Mouse (Mus musculus): ENCODE measurements around the gene Spata18.

Gene Spata18

GRCm38 (mm10) chr5:73716941-73717340 is 65.8 kb downstream of the Spata18 start:
- DNase-seq (ENCODE audit: low spot score), result no peak

GRCm38 (mm10) chr5:73721682-73722282 is 70.6 kb downstream of the Spata18 start:
- no peak for DNase-seq (ENCODE audit: low spot score)

- no peak for DNase-seq (ENCODE audit: low spot score)
Observed at GRCm38 (mm10) chr5:73725981-73726380, 74.8 kb downstream of the Spata18 start.

- no peak for DNase-seq (ENCODE audit: low spot score)
Observed at GRCm38 (mm10) chr5:73728651-73729050, 77.5 kb downstream of the Spata18 start.

All from layer of hippocampus, adult 11-12 months (tissue).